Mouse (Mus musculus): ENCODE data around the gene Rnf227. TPM values are rescaled to one million over a fixed set of nuclear protein-coding genes. Genes with fewer than 3 reads are reported as not detected.

The Rnf227 gene
- polyA plus RNA-seq, 1 experiment from 2014 or later, result 257 TPM

DNA sequence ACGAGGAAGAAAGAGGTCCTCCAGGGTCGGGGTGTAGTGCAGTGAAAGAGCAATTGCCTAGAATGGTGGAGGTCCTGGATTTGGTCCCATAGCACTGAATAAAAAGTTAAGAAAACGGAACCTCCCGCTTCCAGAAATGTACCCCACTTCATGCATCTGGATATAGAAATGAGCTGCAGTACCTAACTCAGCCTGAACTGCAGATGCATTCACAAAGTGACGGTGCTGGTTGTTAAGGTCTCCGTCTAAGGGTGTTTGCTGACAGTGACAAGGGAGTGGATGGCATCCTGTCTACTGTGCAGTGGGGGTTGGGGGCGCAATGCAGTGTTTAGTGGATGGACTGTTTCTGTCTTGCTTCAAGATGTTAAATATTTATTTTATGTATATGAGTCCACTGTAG is 46.5 kb downstream of the Rnf227 start:
- Histone ChIP-seq H3K4me2 (ENCODE audit: low read length) (no peak overlapping the region), H3K36me3 (ENCODE audit: control insufficient read depth, insufficient read depth, low read length) (no peaks in the 10 kb centered on the region), H3K4me1 (ENCODE audit: control insufficient read depth, insufficient read depth, low read depth, low read length) (no peaks in the 10 kb centered on the region; the same call in 1 of the 2 replicates), H3K4me3 (ENCODE audit: low read length) (no peak overlapping the region), H3K27ac (ENCODE audit: low read depth, low read length) (no peak overlapping the region), H3K9ac (ENCODE audit: low read depth, low read length) (no peak overlapping the region), H3K27me3 (replicated peaks; ENCODE audit: control insufficient read depth, insufficient read depth, low read length) (no peaks in the 10 kb centered on the region), H3K9me3 (ENCODE audit: control insufficient read depth, low read length) (no peaks in the 10 kb centered on the region)
- WGBS, result 86% methylated on average over 7 of the region's 7 CpGs
- no peak for ATAC-seq

DNA sequence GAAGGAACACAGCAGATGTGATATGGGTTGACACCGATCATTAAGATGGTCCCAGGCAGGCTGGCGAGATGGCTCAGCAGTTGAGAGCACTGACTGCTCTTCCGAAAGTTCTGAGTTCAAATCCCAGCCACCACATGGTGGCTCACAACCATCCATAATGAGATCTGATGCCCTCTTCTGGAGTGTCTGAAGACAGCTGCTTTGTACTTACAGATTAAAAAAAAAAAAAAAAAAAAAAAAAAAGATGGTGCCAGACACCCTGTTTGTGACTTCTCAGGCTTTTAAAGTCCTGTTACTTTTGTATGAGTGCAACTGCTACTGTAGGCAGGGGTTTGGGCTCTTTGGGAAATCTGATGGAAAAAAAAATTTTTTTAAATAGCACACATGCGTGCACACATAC is 48.4 kb downstream of the Rnf227 start:
- ATAC-seq, result no peak
- no peak overlapping the region for H3K4me3 ChIP-seq (ENCODE audit: low read length)
- no peaks in the 10 kb centered on the region; the same call in 1 of the 2 replicates for H3K4me1 ChIP-seq (ENCODE audit: control insufficient read depth, insufficient read depth, low read depth, low read length)
- no peaks in the 10 kb centered on the region for H3K27me3 ChIP-seq (replicated peaks; ENCODE audit: control insufficient read depth, insufficient read depth, low read length)
- 100% methylated on average over 4 of the region's 4 CpGs for WGBS
- H3K4me2 ChIP-seq (ENCODE audit: low read length), result no peak overlapping the region
- no peaks in the 10 kb centered on the region for H3K36me3 ChIP-seq (ENCODE audit: control insufficient read depth, insufficient read depth, low read length)
- H3K9ac ChIP-seq (ENCODE audit: low read depth, low read length), result no peak overlapping the region
- no peak overlapping the region for H3K27ac ChIP-seq (ENCODE audit: low read depth, low read length)
- no peaks in the 10 kb centered on the region for H3K9me3 ChIP-seq (ENCODE audit: control insufficient read depth, low read length)

- Histone ChIP-seq H3K36me3 (ENCODE audit: control insufficient read depth, insufficient read depth, low read length) (no peaks in the 10 kb centered on the region), H3K27me3 (replicated peaks; ENCODE audit: control insufficient read depth, insufficient read depth, low read length) (no peaks in the 10 kb centered on the region), H3K4me1 (ENCODE audit: control insufficient read depth, insufficient read depth, low read depth, low read length) (peaks cover 5% of the 10 kb centered on the region), H3K9ac (ENCODE audit: low read depth, low read length) (0 out of 2 replicates have a peak overlapping the region, but pooled peaks have one; percentile 11), H3K9me3 (ENCODE audit: control insufficient read depth, low read length) (no peaks in the 10 kb centered on the region), H3K27ac (ENCODE audit: low read depth, low read length) (no peak overlapping the region), H3K4me3 (ENCODE audit: low read length) (no peak overlapping the region), H3K4me2 (ENCODE audit: low read length) (no peak overlapping the region)
- 63% methylated on average over 14 of the region's 14 CpGs for WGBS
- no peak; the same call in 1 of the 2 replicates for ATAC-seq
Observed at GRCm38 (mm10) chr11:69389531-69390399, 49.5 kb downstream of the Rnf227 start.

DNA sequence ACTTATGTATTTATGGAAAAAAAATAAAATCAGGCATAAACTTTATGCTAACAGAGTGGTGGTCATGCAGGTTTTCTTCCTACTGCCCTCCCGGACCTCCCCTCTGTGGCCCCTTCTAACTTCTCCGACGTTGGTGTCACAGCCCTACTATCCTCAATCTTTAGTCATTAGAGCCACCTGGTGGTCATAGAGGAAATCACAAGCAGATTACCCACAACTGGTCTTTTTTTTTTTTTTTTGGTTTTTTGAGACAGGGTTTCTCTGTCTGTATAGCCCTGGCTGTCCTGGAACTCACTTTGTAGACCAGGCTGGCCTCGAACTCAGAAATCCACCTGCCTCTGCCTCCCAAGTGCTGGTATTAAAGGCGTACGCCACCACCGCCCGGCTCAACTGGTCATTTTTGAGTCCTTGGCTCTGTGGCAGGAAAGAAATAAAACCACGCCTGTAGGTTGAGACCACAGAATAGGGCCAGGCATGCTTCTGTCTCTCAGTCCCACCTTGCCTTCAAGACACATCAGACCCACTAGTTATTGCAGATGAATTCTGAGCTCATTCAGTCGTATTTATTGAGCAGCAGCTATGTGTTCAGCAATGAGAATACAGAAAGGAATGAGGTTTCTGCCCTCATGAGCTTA is 50.3 kb downstream of the Rnf227 start:
- WGBS, result 54% methylated on average over 10 of the region's 10 CpGs
- Histone ChIP-seq H3K4me1 (ENCODE audit: control insufficient read depth, insufficient read depth, low read depth, low read length) (peaks cover 5% of the 10 kb centered on the region), H3K27ac (ENCODE audit: low read depth, low read length) (no peak overlapping the region), H3K4me3 (ENCODE audit: low read length) (no peak overlapping the region), H3K9me3 (ENCODE audit: control insufficient read depth, low read length) (no peaks in the 10 kb centered on the region), H3K36me3 (ENCODE audit: control insufficient read depth, insufficient read depth, low read length) (no peaks in the 10 kb centered on the region), H3K4me2 (ENCODE audit: low read length) (no peak overlapping the region), H3K9ac (ENCODE audit: low read depth, low read length) (no peak overlapping the region), H3K27me3 (replicated peaks; ENCODE audit: control insufficient read depth, insufficient read depth, low read length) (no peaks in the 10 kb centered on the region)
- peak; percentile 31; the same call in 1 of the 2 replicates for ATAC-seq

Other genes starting within 250 kb of the Rnf227 start
- 11.1 and 11.2 TPM in 2 replicates for gene Per1, start 245.2 kb upstream of the Rnf227 start, polyA plus RNA-seq (2015; fragmentation: Nextera tagmentation; extraction: Ambion mirVana)
- gene Hes7, start 220.1 kb upstream of the Rnf227 start, polyA plus RNA-seq (2015; fragmentation: Nextera tagmentation; extraction: Ambion mirVana), result 1.4 and 1.8 TPM in 2 replicates
- 0.94 and 1.2 TPM in 2 replicates for gene 9130213A22Rik, start 217.9 kb upstream of the Rnf227 start, polyA plus RNA-seq (2015; fragmentation: Nextera tagmentation; extraction: Ambion mirVana)
- 8.1 and 8.5 TPM in 2 replicates for gene Aloxe3, start 214.6 kb upstream of the Rnf227 start, polyA plus RNA-seq (2015; fragmentation: Nextera tagmentation; extraction: Ambion mirVana)
- gene Alox12b, start 183.5 kb upstream of the Rnf227 start, polyA plus RNA-seq (2015; fragmentation: Nextera tagmentation; extraction: Ambion mirVana), result 0.65 and 0.95 TPM in 2 replicates
- 0.73 and 0.84 TPM in 2 replicates for gene Alox8, start 142.6 kb upstream of the Rnf227 start, polyA plus RNA-seq (2015; fragmentation: Nextera tagmentation; extraction: Ambion mirVana)
- gene Gucy2e, start 103.4 kb upstream of the Rnf227 start, polyA plus RNA-seq (2015; fragmentation: Nextera tagmentation; extraction: Ambion mirVana), result 0.51 and 0.69 TPM in 2 replicates
- gene Cntrob, start 16.7 kb upstream of the Rnf227 start, polyA plus RNA-seq (2015; fragmentation: Nextera tagmentation; extraction: Ambion mirVana), result 15.5 and 16.4 TPM in 2 replicates
- 177 and 185 TPM in 2 replicates for gene Trappc1, start 16.5 kb upstream of the Rnf227 start, polyA plus RNA-seq (2015; fragmentation: Nextera tagmentation; extraction: Ambion mirVana)
- 4.9 and 6.0 TPM in 2 replicates for gene Kcnab3, start 14.2 kb upstream of the Rnf227 start, polyA plus RNA-seq (2015; fragmentation: Nextera tagmentation; extraction: Ambion mirVana)
- gene Chd3, start 28.9 kb downstream of the Rnf227 start, polyA plus RNA-seq (2015; fragmentation: Nextera tagmentation; extraction: Ambion mirVana), result 68.0 and 73.2 TPM in 2 replicates
- 102 and 130 TPM in 2 replicates for gene Naa38, start 55.0 kb downstream of the Rnf227 start, polyA plus RNA-seq (2015; fragmentation: Nextera tagmentation; extraction: Ambion mirVana)
- gene Cyb5d1, start 55.2 kb downstream of the Rnf227 start, polyA plus RNA-seq (2015; fragmentation: Nextera tagmentation; extraction: Ambion mirVana), result 28.7 and 33.0 TPM in 2 replicates
- gene Tmem88, start 57.8 kb downstream of the Rnf227 start, polyA plus RNA-seq (2015; fragmentation: Nextera tagmentation; extraction: Ambion mirVana), result 8.9 and 9.2 TPM in 2 replicates
- gene Kdm6b, start 73.2 kb downstream of the Rnf227 start, polyA plus RNA-seq (2015; fragmentation: Nextera tagmentation; extraction: Ambion mirVana), result 22.9 and 29.0 TPM in 2 replicates
- gene Dnah2, start 208.6 kb downstream of the Rnf227 start, polyA plus RNA-seq (2015; fragmentation: Nextera tagmentation; extraction: Ambion mirVana), result 3.0 and 4.0 TPM in 2 replicates
- 104 and 132 TPM in 2 replicates for gene Efnb3, start 219.7 kb downstream of the Rnf227 start, polyA plus RNA-seq (2015; fragmentation: Nextera tagmentation; extraction: Ambion mirVana)
- 18.2 and 20.1 TPM in 2 replicates for gene Wrap53, start 239.8 kb downstream of the Rnf227 start, polyA plus RNA-seq (2015; fragmentation: Nextera tagmentation; extraction: Ambion mirVana)
- 47.9 and 57.9 TPM in 2 replicates for gene Trp53, start 239.9 kb downstream of the Rnf227 start, polyA plus RNA-seq (2015; fragmentation: Nextera tagmentation; extraction: Ambion mirVana)